Mouse (Mus musculus): Measurements from ENCODE around the gene Sf3a1.

GRCm38 (mm10) chr11:4222046-4222950, 62.1 kb downstream of the Sf3a1 start:
- TF ChIP-seq CTCF (IDR thresholded peaks at IDR 0.05; ENCODE audit: insufficient read depth, low read depth, low read length) (no peak), POLR2A (IDR thresholded peaks at IDR 0.05; ENCODE audit: insufficient read depth, low read depth, low read length) (no peak)

All from olfactory bulb, adult 2 months (tissue).